Mouse (Mus musculus) left cerebral cortex, adult 2 months (tissue): ENCODE measurements around the gene AV320801. TPM values are rescaled to one million over a fixed set of nuclear protein-coding genes. Genes with fewer than 3 reads are reported as not detected.
"Not testable (repeated sequence)": the region's sequence is repeated elsewhere in the genome, so short reads cannot be mapped to it uniquely, and the experiment has no call there.

Experiments
- DNase-seq, 2 experiments: peaks; one replicate each; pipeline ENCODE4 v3.0.0; 2021 to 2022; ENCODE audit warnings: low spot score in 2 of 2, mixed read lengths in 1 of 2; ENCODE audit errors: extremely low spot score in 1 of 2
- H3K27ac ChIP-seq: fragments of 200-600 bp; 2 replicates; pipeline ENCODE4 v1.8.1; 2022
- H3K4me3 ChIP-seq: fragments of 200-600 bp; 2 replicates; pipeline ENCODE4 v1.8.1; 2022
- intact Hi-C: fragments of 180-260 bp; cut with DNase I; formaldehyde crosslinking; loops from one replicate; pipeline ENCODE4 v1.15.1; 2025
- long read RNA-seq, 2 experiments: library from polyadenylated mRNA; stranded (forward); transcript quantifications; one replicate each; pipeline ENCODE4 v2.0.0; 2021; ENCODE audit warnings: borderline mapping rate in 2 of 2
- total RNA-seq, 2 experiments: library from RNA; stranded (reverse); gene quantifications; 2 replicates each; pipeline ENCODE4 v1.2.3; 2021

Gene AV320801
- total RNA-seq, result not detected
- long read RNA-seq, experiment 1, result 0 reads
- long read RNA-seq, experiment 2, result 0 reads

DNA sequence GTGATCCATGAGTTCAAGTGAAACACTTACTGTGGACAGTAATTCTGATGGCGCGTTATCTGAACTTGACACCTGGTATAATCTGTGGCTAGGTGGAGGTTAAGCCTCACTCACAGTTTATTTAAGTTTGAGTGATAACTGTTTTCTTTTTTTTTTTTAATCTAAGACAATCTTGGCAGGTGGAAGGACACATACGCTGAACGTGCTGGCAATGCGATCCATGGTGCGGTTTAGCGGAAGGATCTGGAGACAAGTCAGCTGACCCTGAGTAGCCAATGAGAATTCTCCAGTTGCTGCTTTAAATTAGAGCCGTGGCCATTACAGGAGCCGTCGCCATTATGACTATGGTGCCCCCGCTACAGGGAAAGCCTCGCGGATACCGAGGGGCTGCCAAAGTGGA is at the start of gene AV320801:
AV320801 (plus strand) TSS at position 301 of the 400 bp plus-strand sequence.
- DNase-seq, H3K27ac ChIP-seq, intact Hi-C loops, H3K4me3 ChIP-seq: not testable (repeated sequence)

DNA sequence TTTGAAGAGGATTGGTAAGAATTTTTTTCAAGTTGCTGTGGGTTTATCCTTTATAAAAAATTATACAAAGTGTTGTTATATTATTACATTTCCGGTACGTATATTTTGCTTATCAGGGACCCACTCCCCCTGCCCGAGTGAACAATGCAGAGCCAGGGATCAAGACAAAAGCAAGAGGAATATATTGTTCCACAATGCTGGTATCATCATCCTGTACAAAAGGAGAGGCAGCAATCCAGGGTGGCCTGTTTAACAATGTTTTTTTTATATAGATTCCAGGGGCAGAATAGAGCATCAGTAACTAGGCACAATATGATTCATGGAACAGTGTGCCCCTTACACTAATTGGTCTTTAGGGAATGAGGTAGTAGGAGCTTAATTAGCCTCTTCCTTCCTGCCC is 30.2 kb upstream of the AV320801 start:
- H3K4me3 ChIP-seq, H3K27ac ChIP-seq, DNase-seq, intact Hi-C loops: not testable (repeated sequence)

DNA sequence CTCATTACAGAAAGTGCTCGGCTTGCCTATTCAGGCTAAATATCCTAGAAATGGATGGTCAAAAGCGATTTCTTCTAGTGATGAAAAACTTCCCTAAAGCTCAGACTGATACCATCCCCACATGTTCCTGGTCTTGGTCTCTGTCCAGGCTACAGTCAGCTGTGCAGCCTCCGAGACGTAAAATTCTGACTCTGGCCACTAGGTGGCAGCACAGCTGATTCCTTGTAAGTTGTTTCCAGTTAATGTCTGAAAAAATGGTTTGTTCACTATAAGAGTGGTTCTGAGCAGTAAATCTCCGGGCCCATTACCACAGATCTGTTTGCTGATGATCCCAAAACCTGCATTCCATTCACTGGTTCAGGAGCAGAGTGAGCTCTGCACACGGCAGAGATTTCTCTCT is 12.5 kb upstream of the AV320801 start:
- H3K4me3 ChIP-seq, DNase-seq, intact Hi-C loops, H3K27ac ChIP-seq: not testable (repeated sequence)

DNA sequence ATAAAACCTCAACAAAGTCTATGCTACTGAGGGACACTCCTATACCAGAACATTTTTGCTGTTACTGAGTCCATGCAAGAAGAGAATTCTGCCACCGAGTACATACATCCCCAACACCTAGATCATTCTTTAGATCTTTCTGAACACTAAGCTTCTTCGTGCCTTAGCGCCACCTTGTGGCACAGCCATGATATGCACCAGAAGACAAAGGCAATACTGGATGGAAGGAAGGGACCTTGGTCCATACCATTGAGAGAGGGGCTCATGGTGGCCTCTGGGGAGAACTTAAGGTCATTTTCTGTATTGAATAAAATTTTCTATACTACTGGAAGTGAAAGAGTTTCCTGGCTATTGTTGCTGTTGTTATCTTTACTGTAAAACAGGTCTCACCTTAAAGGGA is 11.2 kb upstream of the AV320801 start:
- H3K4me3 ChIP-seq, intact Hi-C loops, DNase-seq, H3K27ac ChIP-seq: not testable (repeated sequence)

Other genes starting within 250 kb of the AV320801 start
- not detected for gene Pramel3, start 192.3 kb upstream of the AV320801 start, total RNA-seq
- not detected for gene Gm5128, start 121.3 kb upstream of the AV320801 start, total RNA-seq
- not detected for gene Gm7903, start 60.8 kb upstream of the AV320801 start, total RNA-seq
- 1 to 10 TPM; 5.8 to 6.2 TPM for gene Nxf7, start 104.2 kb downstream of the AV320801 start, total RNA-seq
- not detected for gene Prame, start 133.1 kb downstream of the AV320801 start, total RNA-seq
- gene Tcp11x2, start 199.2 kb downstream of the AV320801 start, total RNA-seq, result not detected
- gene Tmsb15a, start 230.7 kb downstream of the AV320801 start, total RNA-seq, result not detected
- gene Armcx5, start 248.1 kb downstream of the AV320801 start, total RNA-seq, result 10 to 100 TPM; 33.3 to 33.7 TPM
- 100 to 1,000 TPM; 344 to 376 TPM for gene Gprasp1, start 248.1 kb downstream of the AV320801 start, total RNA-seq